Mouse (Mus musculus): ENCODE data around the gene Rai1. TPM values are rescaled to one million over a fixed set of nuclear protein-coding genes. Genes with fewer than 3 reads are reported as not detected.

The Rai1 gene
- total and polyA plus RNA-seq, 3 experiments, result 26.3 to 101 (median 56.7) TPM

DNA sequence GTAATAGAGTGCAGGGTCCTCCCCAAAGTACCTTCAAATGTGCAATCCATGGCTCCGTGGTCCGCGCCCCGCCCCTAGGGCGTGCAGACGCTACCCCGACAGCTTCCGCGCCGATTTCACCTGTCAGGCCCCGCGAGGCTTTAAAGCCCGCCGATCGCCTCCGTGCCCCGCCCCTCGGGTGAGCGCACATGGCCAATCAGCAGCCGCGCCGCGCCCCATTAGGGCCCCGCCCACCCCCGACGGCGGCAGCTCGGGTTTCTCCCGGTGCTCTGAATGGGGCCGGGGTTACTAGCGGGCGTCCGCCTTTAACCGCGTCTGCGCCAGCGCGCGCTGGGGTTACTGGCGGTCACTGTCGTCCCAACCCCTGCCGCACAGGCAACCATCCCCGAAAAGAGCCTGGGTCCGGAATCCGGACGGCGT lies 105.5 kb downstream of the Rai1 start:
- peaks cover 10 to 30% of the 10 kb centered on the region in 2 experiments for H3K4me1 ChIP-seq (ENCODE audit: control insufficient read depth in 1 of 2, insufficient read depth in 2 of 2, low read length in 2 of 2)
- peaks cover 73% of the 10 kb centered on the region for H3K79me2 ChIP-seq (ENCODE audit: control insufficient read depth, insufficient read depth, low read length, poor library complexity)
- H3K27me3 ChIP-seq (ENCODE audit: control insufficient read depth in 1 of 2, insufficient read depth in 2 of 2, low read length in 2 of 2), result no peaks in the 10 kb centered on the region
- DNase-seq (ENCODE audit: low read depth, low spot score), result peak; percentile 99
- no peaks in the 10 kb centered on the region for H3K9me3 ChIP-seq (replicated peaks; ENCODE audit: insufficient read depth, low read length)
- H3K9ac ChIP-seq (ENCODE audit: control insufficient read depth, low read depth, low read length, poor library complexity, severe bottlenecking), result peak overlapping the region; percentile 80
- peaks cover 11 to 20% of the 10 kb centered on the region in 2 experiments for H3K36me3 ChIP-seq (ENCODE audit: control insufficient read depth in 1 of 2, insufficient read depth in 2 of 2, low read length in 2 of 2)
- H3K27ac ChIP-seq (ENCODE audit: control insufficient read depth, low read depth, low read length), result peak overlapping the region; percentile 92
- TF ChIP-seq GABPA (IDR thresholded peaks at IDR 0.05; ENCODE audit: low read depth, low read length), result no peak
- peak; percentile 88 for TF ChIP-seq POLR2AphosphoS2 (IDR thresholded peaks at IDR 0.05; ENCODE audit: low read length)
- TF ChIP-seq RCOR1 (IDR thresholded peaks at IDR 0.05; ENCODE audit: low read depth, low read length), result no peak
- peak; percentile 71 for TF ChIP-seq NRF1 (IDR thresholded peaks at IDR 0.05; ENCODE audit: insufficient read depth, low read depth, low read length, poor library complexity, severe bottlenecking)
- peak; percentile 27; the same call in 1 of the 2 replicates for TF ChIP-seq USF1 (IDR thresholded peaks at IDR 0.05; ENCODE audit: low read depth, low read length)
- TF ChIP-seq ETS1 (IDR thresholded peaks at IDR 0.05; ENCODE audit: low read depth, low read length), result no peak
- no peak for TF ChIP-seq RAD21 (IDR thresholded peaks at IDR 0.05; ENCODE audit: low read depth, low read length)
- no peak for TF ChIP-seq TAL1 (IDR thresholded peaks at IDR 0.05; ENCODE audit: low read length)
- peak; percentile 91 for TF ChIP-seq NELFE (IDR thresholded peaks at IDR 0.05; ENCODE audit: low read depth, low read length)
- no peak for TF ChIP-seq CHD1 (IDR thresholded peaks at IDR 0.05; ENCODE audit: low read depth, low read length)
- peak; percentile 86; the same call in 1 of the 2 replicates for TF ChIP-seq E2F4 (IDR thresholded peaks at IDR 0.05; ENCODE audit: borderline replicate concordance, low read depth, low read length)
- peak; percentile 98 for TF ChIP-seq ZMIZ1 (IDR thresholded peaks at IDR 0.05; ENCODE audit: low read depth, low read length)
- peak; percentile 19 to 98; a peak in 3 of 4 replicates for TF ChIP-seq POLR2A (IDR thresholded peaks at IDR 0.05; ENCODE audit: control insufficient read depth in 1 of 2, insufficient read depth in 1 of 2, low read depth in 1 of 2, low read length in 2 of 2, poor library complexity in 1 of 2)
- TF ChIP-seq MAZ (IDR thresholded peaks at IDR 0.05; ENCODE audit: low read depth, low read length), result peak; percentile 54; the same call in 1 of the 2 replicates
- TF ChIP-seq TBP (IDR thresholded peaks at IDR 0.05; ENCODE audit: low read depth, low read length), result peak; percentile 83
- TF ChIP-seq MAX (IDR thresholded peaks at IDR 0.05; ENCODE audit: low read length), result peak; percentile 75
- TF ChIP-seq MXI1 (IDR thresholded peaks at IDR 0.05; ENCODE audit: low read depth, low read length), result peak; percentile 95
- no peak for TF ChIP-seq CTCF (IDR thresholded peaks at IDR 0.05 in 2 of 3, conservative IDR thresholded peaks at IDR 0.05 in 1 of 3; ENCODE audit: control insufficient read depth in 1 of 3, insufficient read depth in 1 of 3, low read depth in 2 of 3, low read length in 3 of 3, poor library complexity in 1 of 3, severe bottlenecking in 1 of 3)
- TF ChIP-seq SIN3A (IDR thresholded peaks at IDR 0.05; ENCODE audit: low read length), result peak; percentile 92
- peak; percentile 72 for TF ChIP-seq HCFC1 (IDR thresholded peaks at IDR 0.05; ENCODE audit: low read depth, low read length)
- peak; percentile 64 for TF ChIP-seq TCF12 (IDR thresholded peaks at IDR 0.05; ENCODE audit: low read depth, low read length)
- TF ChIP-seq CHD2 (IDR thresholded peaks at IDR 0.05; ENCODE audit: low read length), result peak; percentile 61; the same call in 1 of the 2 replicates
- H3K4me3 ChIP-seq (ENCODE audit: control insufficient read depth in 1 of 2, insufficient read depth in 1 of 2, low read depth in 2 of 2, low read length in 2 of 2), result peak overlapping the region; percentile 60 to 70

DNA sequence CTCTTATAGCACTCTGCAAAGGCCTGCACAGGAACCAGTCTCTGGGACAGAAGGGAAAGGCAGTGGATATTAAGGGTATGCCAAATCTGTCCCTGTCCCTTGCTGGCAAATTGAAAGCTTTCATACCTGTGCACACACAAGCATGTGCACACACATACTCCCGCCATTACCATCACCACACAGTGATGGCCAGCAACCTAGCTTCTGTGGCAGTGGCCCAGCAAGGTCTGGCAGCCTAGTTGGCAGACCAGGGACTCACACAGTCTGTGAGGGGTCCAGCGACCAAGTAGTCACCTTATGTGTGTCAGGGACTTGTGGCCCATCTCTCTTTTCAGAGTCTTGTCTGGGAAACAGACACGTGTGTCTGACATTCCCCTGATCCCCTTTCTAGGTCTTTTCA lies 106.3 kb downstream of the Rai1 start:
- H3K79me2 ChIP-seq (ENCODE audit: control insufficient read depth, insufficient read depth, low read length, poor library complexity), result peaks cover 82% of the 10 kb centered on the region
- DNase-seq (ENCODE audit: low read depth, low spot score), result no peak
- H3K27ac ChIP-seq (ENCODE audit: control insufficient read depth, low read depth, low read length), result peak overlapping the region; percentile 92
- peaks cover 11 to 31% of the 10 kb centered on the region in 2 experiments for H3K4me1 ChIP-seq (ENCODE audit: control insufficient read depth in 1 of 2, insufficient read depth in 2 of 2, low read length in 2 of 2)
- peaks cover 6 to 20% of the 10 kb centered on the region in 2 experiments for H3K36me3 ChIP-seq (ENCODE audit: control insufficient read depth in 1 of 2, insufficient read depth in 2 of 2, low read length in 2 of 2)
- H3K4me3 ChIP-seq (ENCODE audit: control insufficient read depth in 1 of 2, insufficient read depth in 1 of 2, low read depth in 2 of 2, low read length in 2 of 2), result no peak overlapping the region; a peak in 2 of 4 replicates
- no peaks in the 10 kb centered on the region for H3K9me3 ChIP-seq (replicated peaks; ENCODE audit: insufficient read depth, low read length)
- no peaks in the 10 kb centered on the region for H3K27me3 ChIP-seq (ENCODE audit: control insufficient read depth in 1 of 2, insufficient read depth in 2 of 2, low read length in 2 of 2)
- peak overlapping the region; percentile 80 for H3K9ac ChIP-seq (ENCODE audit: control insufficient read depth, low read depth, low read length, poor library complexity, severe bottlenecking)
- TF ChIP-seq USF2 (IDR thresholded peaks at IDR 0.05; ENCODE audit: borderline replicate concordance in 1 of 2, insufficient read depth in 1 of 2, low read depth in 1 of 2, low read length in 2 of 2) (no peak), JUND (IDR thresholded peaks at IDR 0.05; ENCODE audit: low read depth, low read length) (no peak), RCOR1 (IDR thresholded peaks at IDR 0.05; ENCODE audit: low read depth, low read length) (no peak), E2F4 (IDR thresholded peaks at IDR 0.05; ENCODE audit: borderline replicate concordance, low read depth, low read length) (no peak), UBTF (IDR thresholded peaks at IDR 0.05; ENCODE audit: borderline replicate concordance, insufficient read depth, low read depth, low read length) (no peak), ZC3H11A (IDR thresholded peaks at IDR 0.05; ENCODE audit: low read depth, low read length) (no peak), BHLHE40 (IDR thresholded peaks at IDR 0.05; ENCODE audit: borderline replicate concordance, low read depth, low read length) (no peak), NELFE (IDR thresholded peaks at IDR 0.05; ENCODE audit: low read depth, low read length) (no peak), ETS1 (IDR thresholded peaks at IDR 0.05; ENCODE audit: low read depth, low read length) (no peak), USF1 (IDR thresholded peaks at IDR 0.05; ENCODE audit: low read depth, low read length) (no peak), CHD2 (IDR thresholded peaks at IDR 0.05; ENCODE audit: low read length) (no peak), GATA1 (IDR thresholded peaks at IDR 0.05; ENCODE audit: low read depth, low read length) (no peak), MYB (IDR thresholded peaks at IDR 0.05; ENCODE audit: low read depth, low read length) (no peak), MAZ (IDR thresholded peaks at IDR 0.05; ENCODE audit: low read depth, low read length) (no peak), KAT2A (conservative IDR thresholded peaks at IDR 0.05; ENCODE audit: low read depth, low read length) (no peak), SIN3A (IDR thresholded peaks at IDR 0.05; ENCODE audit: low read length) (no peak), RAD21 (IDR thresholded peaks at IDR 0.05; ENCODE audit: low read depth, low read length) (no peak)

All from MEL (cell line).